Mouse (Mus musculus): Measurements from ENCODE around the gene Ankrd2. TPM values are rescaled to one million over a fixed set of nuclear protein-coding genes. Genes with fewer than 3 reads are reported as not detected.

Ankrd2 gene
- total and polyA plus RNA-seq, 3 experiments, result not detected

- Histone ChIP-seq H3K27ac (ENCODE audit: control insufficient read depth, low read depth, low read length) (no peak overlapping the region), H3K9me3 (replicated peaks; ENCODE audit: insufficient read depth, low read length) (no peaks in the 10 kb centered on the region), H3K4me1 (ENCODE audit: control insufficient read depth in 1 of 2, insufficient read depth in 2 of 2, low read length in 2 of 2) (peaks cover 0 to 5% of the 10 kb centered on the region in 2 experiments; a peak in 1 of 4 replicates), H3K36me3 (ENCODE audit: control insufficient read depth in 1 of 2, insufficient read depth in 2 of 2, low read length in 2 of 2) (no peaks in the 10 kb centered on the region), H3K4me3 (ENCODE audit: control insufficient read depth in 1 of 2, insufficient read depth in 1 of 2, low read depth in 2 of 2, low read length in 2 of 2) (no peak overlapping the region), H3K27me3 (ENCODE audit: control insufficient read depth in 1 of 2, insufficient read depth in 2 of 2, low read length in 2 of 2) (no peaks in the 10 kb centered on the region), H3K79me2 (ENCODE audit: control insufficient read depth, insufficient read depth, low read length, poor library complexity) (no peaks in the 10 kb centered on the region), H3K9ac (ENCODE audit: control insufficient read depth, low read depth, low read length, poor library complexity, severe bottlenecking) (no peak overlapping the region)
- no peak for DNase-seq (ENCODE audit: low read depth, low spot score)
- no peak for TF ChIP-seq JUND (IDR thresholded peaks at IDR 0.05; ENCODE audit: low read depth, low read length)
- TF ChIP-seq CHD2 (IDR thresholded peaks at IDR 0.05; ENCODE audit: low read length), result no peak
- TF ChIP-seq ETS1 (IDR thresholded peaks at IDR 0.05; ENCODE audit: low read depth, low read length), result no peak
- no peak for TF ChIP-seq ELF1 (IDR thresholded peaks at IDR 0.05; ENCODE audit: low read depth, low read length)
- no peak for TF ChIP-seq MYC (IDR thresholded peaks at IDR 0.05; ENCODE audit: low read depth, low read length)
- no peak for TF ChIP-seq MXI1 (IDR thresholded peaks at IDR 0.05; ENCODE audit: low read depth, low read length)
- TF ChIP-seq GATA1 (IDR thresholded peaks at IDR 0.05; ENCODE audit: low read depth, low read length), result no peak
- TF ChIP-seq BHLHE40 (IDR thresholded peaks at IDR 0.05; ENCODE audit: borderline replicate concordance, low read depth, low read length), result no peak
- no peak for TF ChIP-seq CTCF (IDR thresholded peaks at IDR 0.05 in 2 of 3, conservative IDR thresholded peaks at IDR 0.05 in 1 of 3; ENCODE audit: control insufficient read depth in 1 of 3, insufficient read depth in 1 of 3, low read depth in 2 of 3, low read length in 3 of 3, poor library complexity in 1 of 3, severe bottlenecking in 1 of 3)
- no peak for TF ChIP-seq NELFE (IDR thresholded peaks at IDR 0.05; ENCODE audit: low read depth, low read length)
- TF ChIP-seq MYB (IDR thresholded peaks at IDR 0.05; ENCODE audit: low read depth, low read length), result no peak
- TF ChIP-seq MAX (IDR thresholded peaks at IDR 0.05; ENCODE audit: low read length), result no peak
Measured at GRCm38 (mm10) chr19:42014231-42014825, 21.5 kb upstream of the Ankrd2 start.

GRCm38 (mm10) chr19:42015001-42015400, 20.8 kb upstream of the Ankrd2 start:
- Histone ChIP-seq H3K79me2 (ENCODE audit: control insufficient read depth, insufficient read depth, low read length, poor library complexity) (no peaks in the 10 kb centered on the region), H3K36me3 (ENCODE audit: control insufficient read depth in 1 of 2, insufficient read depth in 2 of 2, low read length in 2 of 2) (no peaks in the 10 kb centered on the region), H3K4me3 (ENCODE audit: control insufficient read depth in 1 of 2, insufficient read depth in 1 of 2, low read depth in 2 of 2, low read length in 2 of 2) (no peak overlapping the region), H3K9me3 (replicated peaks; ENCODE audit: insufficient read depth, low read length) (no peaks in the 10 kb centered on the region), H3K27me3 (ENCODE audit: control insufficient read depth in 1 of 2, insufficient read depth in 2 of 2, low read length in 2 of 2) (no peaks in the 10 kb centered on the region), H3K27ac (ENCODE audit: control insufficient read depth, low read depth, low read length) (no peak overlapping the region), H3K9ac (ENCODE audit: control insufficient read depth, low read depth, low read length, poor library complexity, severe bottlenecking) (no peak overlapping the region), H3K4me1 (ENCODE audit: control insufficient read depth in 1 of 2, insufficient read depth in 2 of 2, low read length in 2 of 2) (peaks cover 0 to 5% of the 10 kb centered on the region in 2 experiments; a peak in 1 of 4 replicates)
- no peak for DNase-seq (ENCODE audit: low read depth, low spot score)
- no peak for TF ChIP-seq BHLHE40 (IDR thresholded peaks at IDR 0.05; ENCODE audit: borderline replicate concordance, low read depth, low read length)
- no peak for TF ChIP-seq UBTF (IDR thresholded peaks at IDR 0.05; ENCODE audit: borderline replicate concordance, insufficient read depth, low read depth, low read length)
- no peak for TF ChIP-seq MYC (IDR thresholded peaks at IDR 0.05; ENCODE audit: low read depth, low read length)
- no peak for TF ChIP-seq TCF12 (IDR thresholded peaks at IDR 0.05; ENCODE audit: low read depth, low read length)
- TF ChIP-seq ZMIZ1 (IDR thresholded peaks at IDR 0.05; ENCODE audit: low read depth, low read length), result no peak
- no peak for TF ChIP-seq EP300 (IDR thresholded peaks at IDR 0.05; ENCODE audit: low read depth in 1 of 2, low read length in 2 of 2)
- no peak for TF ChIP-seq POLR2AphosphoS2 (IDR thresholded peaks at IDR 0.05; ENCODE audit: low read length)
- no peak for TF ChIP-seq POLR2A (IDR thresholded peaks at IDR 0.05; ENCODE audit: control insufficient read depth in 1 of 2, insufficient read depth in 1 of 2, low read depth in 1 of 2, low read length in 2 of 2, poor library complexity in 1 of 2)
- TF ChIP-seq TAL1 (IDR thresholded peaks at IDR 0.05; ENCODE audit: low read length), result no peak
- no peak for TF ChIP-seq MAZ (IDR thresholded peaks at IDR 0.05; ENCODE audit: low read depth, low read length)
- TF ChIP-seq MYB (IDR thresholded peaks at IDR 0.05; ENCODE audit: low read depth, low read length), result no peak
- TF ChIP-seq USF1 (IDR thresholded peaks at IDR 0.05; ENCODE audit: low read depth, low read length), result no peak
- TF ChIP-seq ELF1 (IDR thresholded peaks at IDR 0.05; ENCODE audit: low read depth, low read length), result no peak
- no peak for TF ChIP-seq ZNF384 (IDR thresholded peaks at IDR 0.05; ENCODE audit: low read depth, low read length)
- TF ChIP-seq TBP (IDR thresholded peaks at IDR 0.05; ENCODE audit: low read depth, low read length), result no peak
- no peak for TF ChIP-seq ETS1 (IDR thresholded peaks at IDR 0.05; ENCODE audit: low read depth, low read length)
- TF ChIP-seq ZKSCAN1 (IDR thresholded peaks at IDR 0.05; ENCODE audit: low read depth, low read length), result no peak

Data from MEL (cell line).